29 mouse cellular contexts compared by ENCODE assay signal in genomic region chr2:101300106-101300505, GRCm38 (mm10).
"Had no signal": no experiment of that assay in that cellular context is flagged by ENCODE, and none has a peak within 500 bp of the region (broad histone marks: within the 10 kb centered on the region; RNA-seq: fewer than 3 reads in every experiment).

No protein-coding gene starts in this region.

- H3K27ac ChIP-seq: limb, embryonic 10.5 days; limb, embryonic 12.5 days; limb, embryonic 13.5 days; limb, embryonic 15.5 days; liver, embryonic 12.5 days; liver, embryonic 13.5 days; liver, embryonic 14.5 days; liver, embryonic 15.5 days; lung, embryonic 15.5 days; macrophage; midbrain, embryonic 10.5 days; midbrain, embryonic 12.5 days; midbrain, embryonic 13.5 days; midbrain, embryonic 15.5 days had no signal

- ATAC-seq: liver, embryonic 12.5 days; liver, postnatal 0 days; lung, postnatal 0 days; midbrain, embryonic 13.5 days; midbrain, embryonic 15.5 days; midbrain, embryonic 16.5 days had no signal

- DNase-seq: left cerebral cortex, postnatal 4 days; liver; liver, embryonic 13.5 days; liver, postnatal 0 days; lung, adult 18-20 months; lung, adult 2 months; lung, embryonic 14.5 days; lung, postnatal 10 days; lung, postnatal 14 days; lung, postnatal 36 days; lung, postnatal 4 days; midbrain, embryonic 14.5 days had no signal

- H3K4me3 ChIP-seq: limb, embryonic 10.5 days; limb, embryonic 12.5 days; limb, embryonic 13.5 days; limb, embryonic 15.5 days; liver, embryonic 12.5 days; liver, embryonic 13.5 days; liver, embryonic 15.5 days; lung, embryonic 15.5 days; megakaryocyte, embryonic 14.5 days; midbrain, embryonic 10.5 days; midbrain, embryonic 12.5 days; midbrain, embryonic 13.5 days; midbrain, embryonic 15.5 days; myocyte had no signal
